Mouse (Mus musculus) embryonic facial prominence, embryonic 10.5 days (tissue): ENCODE results near the gene Cfap126. TPM values are rescaled to one million over a fixed set of nuclear protein-coding genes. Genes with fewer than 3 reads are reported as not detected.

ENCODE experiments used
- DNase-seq: peaks from one replicate; pipeline ENCODE4 v3.0.0-alpha.2; 2017; ENCODE audit warnings: low spot score
- H3K27ac ChIP-seq: fragments of 300-500 bp; sonication (generic); replicated peaks from 2 replicates; pipeline ENCODE4 v1.5.1; 2016; ENCODE audit warnings: mild to moderate bottlenecking
- H3K27me3 ChIP-seq: fragments of 300-500 bp; sonication (generic); replicated peaks from 2 replicates; pipeline ENCODE4 v1.6.1; 2016; ENCODE audit warnings: low read depth, mild to moderate bottlenecking; ENCODE audit not compliant: poor library complexity, severe bottlenecking
- H3K36me3 ChIP-seq: fragments of 300-500 bp; sonication (generic); replicated peaks from 2 replicates; pipeline ENCODE4 v1.6.1; 2016; ENCODE audit warnings: mild to moderate bottlenecking, moderate library complexity
- H3K4me1 ChIP-seq: fragments of 300-500 bp; sonication (generic); 2 replicates; pipeline ENCODE4 v1.6.1; 2016
- H3K4me3 ChIP-seq: fragments of 300-500 bp; sonication (generic); 2 replicates; pipeline ENCODE4 v1.5.1; 2016; ENCODE audit warnings: mild to moderate bottlenecking, moderate library complexity
- H3K9me3 ChIP-seq: fragments of 300-500 bp; sonication (generic); 2 replicates; pipeline ENCODE4 v1.6.1; 2016; ENCODE audit warnings: mild to moderate bottlenecking
- WGBS: fragments of 180-500 bp; shearing (Covaris S2); methylation state at CpG from one replicate; pipeline ENCODE4 v1.1.7; 2016; 5-methylcytosine and 5-hydroxymethylcytosine counted together
- polyA plus RNA-seq: library from polyadenylated mRNA; unstranded; fragments of >200 nt; fragmentation: Nextera tagmentation; extraction: Ambion mirVana; gene quantifications from 2 replicates; pipeline ENCODE4 v1.2.1, GENCODE M21; 2016

Gene Cfap126
- polyA plus RNA-seq, 1 experiment from 2014 or later, result 2.0 TPM

- WGBS, result under 1% methylated on average over 34 of the region's 34 CpGs
- peak; percentile 97 for DNase-seq
- Histone ChIP-seq H3K4me1 (peaks cover 21% of the 10 kb centered on the region), H3K27me3 (peaks cover 8% of the 10 kb centered on the region), H3K4me3 (peak within 1 kb of the TSS; percentile 81), H3K27ac (peak within 1 kb of the TSS; percentile 90), H3K9me3 (no peaks in the 10 kb centered on the region), H3K36me3 (peaks cover 10% of the 10 kb centered on the region)
These were observed 36.4 kb downstream of the Cfap126 start, which contains the start of the genes Sdhc and Mpz for GRCm38 (mm10) chr1:171149974-171150760. Sdhc (minus strand) TSS chr1:171150603. Mpz (plus strand) TSS chr1:171150711.

- Histone ChIP-seq H3K4me1 (peaks cover 21% of the 10 kb centered on the region), H3K36me3 (peaks cover 2% of the 10 kb centered on the region), H3K9me3 (no peaks in the 10 kb centered on the region), H3K4me3 (peak overlapping the region; percentile 81), H3K27ac (peak overlapping the region; percentile 90), H3K27me3 (peaks cover 15% of the 10 kb centered on the region)
- peak; percentile 38 for DNase-seq
- 4% methylated on average over 18 of the region's 18 CpGs for WGBS
These were observed 37.2 kb downstream of the Cfap126 start for GRCm38 (mm10) chr1:171150838-171151391.

DNA sequence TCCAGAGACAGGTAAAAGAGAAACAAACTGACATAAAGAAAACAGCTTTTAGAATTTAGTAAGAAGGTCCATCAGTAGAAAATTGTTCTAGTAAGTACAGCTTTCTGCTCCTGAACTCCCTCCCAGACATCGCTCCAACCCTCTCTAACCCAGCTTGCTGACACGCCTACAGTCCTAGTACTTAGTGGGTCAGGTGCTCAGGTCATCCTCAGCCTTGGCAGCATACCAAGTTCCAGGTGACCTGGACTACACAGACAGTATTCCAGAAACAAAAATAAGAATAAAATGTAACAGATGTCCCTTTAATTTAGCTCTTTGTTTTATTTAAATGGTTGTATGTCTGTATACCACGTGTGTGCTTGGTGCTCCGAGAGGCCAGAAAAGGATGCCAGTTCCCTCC, 38.2 kb downstream of the Cfap126 start:
- Histone ChIP-seq H3K27ac (0 out of 2 replicates have a peak overlapping the region, but pooled peaks have one; percentile 5), H3K27me3 (peaks cover 26% of the 10 kb centered on the region), H3K4me3 (no peak overlapping the region), H3K36me3 (no peaks in the 10 kb centered on the region), H3K4me1 (peaks cover 21% of the 10 kb centered on the region), H3K9me3 (no peaks in the 10 kb centered on the region)
- 86% methylated on average over 4 of the region's 4 CpGs for WGBS
- DNase-seq, result no peak

GRCm38 (mm10) chr1:171156644-171157043, 42.9 kb downstream of the Cfap126 start:
- Histone ChIP-seq H3K27ac (no peak overlapping the region), H3K4me3 (no peak overlapping the region), H3K9me3 (no peaks in the 10 kb centered on the region), H3K4me1 (peaks cover 17% of the 10 kb centered on the region), H3K36me3 (no peaks in the 10 kb centered on the region), H3K27me3 (peaks cover 72% of the 10 kb centered on the region)
- DNase-seq, result no peak
- 67% methylated on average over 3 of the region's 3 CpGs for WGBS

DNA sequence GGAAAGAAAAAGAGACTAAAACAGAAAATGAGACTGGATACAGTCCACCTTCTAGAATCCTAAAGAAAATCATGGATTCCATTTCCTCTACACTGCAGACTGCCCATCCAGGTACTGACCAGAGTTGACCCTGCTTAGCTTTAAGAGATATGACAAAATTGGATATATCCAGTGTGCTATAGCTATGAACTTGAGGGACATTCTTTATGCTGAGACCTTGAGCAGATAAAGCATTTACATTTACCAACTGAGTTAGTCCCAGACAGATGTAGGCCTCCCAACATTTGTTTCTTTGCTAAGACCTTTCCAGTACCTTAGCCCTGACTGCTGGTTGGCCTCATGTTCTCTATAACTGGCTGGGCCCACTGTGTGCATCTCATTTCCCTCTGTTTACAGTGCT, 44.2 kb downstream of the Cfap126 start:
- no peaks in the 10 kb centered on the region for H3K9me3 ChIP-seq
- H3K27ac ChIP-seq, result no peak overlapping the region
- H3K36me3 ChIP-seq, result no peaks in the 10 kb centered on the region
- H3K4me1 ChIP-seq, result peaks cover 17% of the 10 kb centered on the region
- DNase-seq, result no peak
- H3K4me3 ChIP-seq, result no peak overlapping the region
- peaks cover 79% of the 10 kb centered on the region for H3K27me3 ChIP-seq

GRCm38 (mm10) chr1:171159485-171159975, 45.8 kb downstream of the Cfap126 start:
- H3K36me3 ChIP-seq, result no peaks in the 10 kb centered on the region
- no peak overlapping the region for H3K27ac ChIP-seq
- H3K9me3 ChIP-seq, result no peaks in the 10 kb centered on the region
- H3K4me3 ChIP-seq, result peak overlapping the region; percentile 50
- 3% methylated on average over 15 of the region's 15 CpGs for WGBS
- peaks cover 17% of the 10 kb centered on the region for H3K4me1 ChIP-seq
- H3K27me3 ChIP-seq, result peaks cover 80% of the 10 kb centered on the region
- peak; percentile 21 for DNase-seq

- H3K27me3 ChIP-seq, result peaks cover 51% of the 10 kb centered on the region
- 84% methylated on average over 3 of the region's 3 CpGs for WGBS
- no peak overlapping the region for H3K4me3 ChIP-seq
- H3K4me1 ChIP-seq, result peaks cover 17% of the 10 kb centered on the region
- H3K27ac ChIP-seq, result no peak overlapping the region
- H3K36me3 ChIP-seq, result no peaks in the 10 kb centered on the region
- no peak for DNase-seq
- no peaks in the 10 kb centered on the region for H3K9me3 ChIP-seq
These were observed 48.8 kb downstream of the Cfap126 start for GRCm38 (mm10) chr1:171162526-171162925.

GRCm38 (mm10) chr1:171164258-171164657, 50.5 kb downstream of the Cfap126 start:
- no peak for DNase-seq
- no peak overlapping the region for H3K27ac ChIP-seq
- H3K27me3 ChIP-seq, result peaks cover 34% of the 10 kb centered on the region
- no peak overlapping the region for H3K4me3 ChIP-seq
- no peaks in the 10 kb centered on the region for H3K36me3 ChIP-seq
- peaks cover 17% of the 10 kb centered on the region for H3K4me1 ChIP-seq
- no peaks in the 10 kb centered on the region for H3K9me3 ChIP-seq
- 31% methylated on average over 3 of the region's 3 CpGs for WGBS

DNA sequence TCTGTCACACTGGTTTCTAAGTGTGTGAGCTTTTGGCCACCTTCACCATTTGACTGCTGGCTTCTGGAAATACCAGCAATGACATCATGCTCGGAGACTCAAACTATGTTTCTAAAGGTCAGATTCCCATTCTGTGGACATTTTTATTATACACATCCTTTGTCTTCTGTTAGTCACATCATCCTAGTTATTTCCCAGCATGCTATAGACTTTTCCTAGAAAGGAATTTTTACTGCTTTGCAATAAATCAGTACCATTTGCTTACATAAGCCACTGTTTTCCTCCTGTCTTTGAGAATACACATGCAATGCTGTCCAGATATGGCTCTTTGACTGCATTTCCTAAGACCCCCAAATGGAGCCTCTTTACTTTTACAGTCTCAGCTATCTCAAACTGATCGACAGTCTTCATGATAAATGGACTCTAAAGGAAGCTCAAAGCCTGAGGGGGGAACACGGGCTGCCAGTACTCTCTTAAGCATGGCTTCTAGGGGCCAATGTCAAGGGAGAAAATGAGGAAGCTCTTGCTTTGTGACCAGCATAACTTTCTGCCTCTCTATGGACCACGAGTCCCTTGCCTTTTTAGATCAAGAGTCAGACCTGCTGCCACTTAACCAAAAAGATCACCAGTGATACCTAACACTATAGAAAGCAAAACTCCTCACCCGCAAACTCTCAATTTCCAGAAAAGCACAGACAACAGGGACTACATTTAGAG, 52.1 kb downstream of the Cfap126 start:
- Histone ChIP-seq H3K27ac (no peak overlapping the region), H3K9me3 (no peaks in the 10 kb centered on the region), H3K4me3 (no peak overlapping the region), H3K36me3 (no peaks in the 10 kb centered on the region), H3K27me3 (peaks cover 18% of the 10 kb centered on the region), H3K4me1 (peaks cover 2% of the 10 kb centered on the region; the same call in 1 of the 2 replicates)
- DNase-seq, result no peak
- 81% methylated on average over 5 of the region's 5 CpGs for whole genome bisulfite sequencing

DNA sequence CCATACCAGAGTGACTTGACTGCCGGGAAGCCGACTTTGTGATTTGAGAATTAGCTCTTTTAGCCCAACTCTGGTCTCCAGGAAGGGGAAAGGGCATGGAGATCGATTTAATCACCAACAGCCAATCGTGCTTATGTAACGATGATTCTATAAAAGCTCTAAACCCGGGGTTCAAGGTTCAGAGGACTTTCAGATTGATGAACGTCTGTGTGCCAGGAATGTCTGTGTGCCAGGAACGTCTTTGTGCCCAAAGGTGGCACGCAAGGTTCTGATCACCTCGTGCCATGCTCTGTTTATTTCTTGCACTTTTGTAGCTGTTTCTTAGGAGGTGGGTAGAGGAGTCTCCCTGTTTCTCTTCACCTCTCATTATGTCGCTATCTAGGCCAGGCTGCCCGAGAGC, 55.2 kb downstream of the Cfap126 start:
- H3K4me1 ChIP-seq, result no peaks in the 10 kb centered on the region
- H3K36me3 ChIP-seq, result no peaks in the 10 kb centered on the region
- no peak for DNase-seq
- H3K27me3 ChIP-seq, result no peaks in the 10 kb centered on the region; the same call in 1 of the 2 replicates
- 88% methylated on average over 12 of the region's 12 CpGs for WGBS
- no peaks in the 10 kb centered on the region for H3K9me3 ChIP-seq
- no peak overlapping the region for H3K27ac ChIP-seq
- H3K4me3 ChIP-seq, result no peak overlapping the region

DNA sequence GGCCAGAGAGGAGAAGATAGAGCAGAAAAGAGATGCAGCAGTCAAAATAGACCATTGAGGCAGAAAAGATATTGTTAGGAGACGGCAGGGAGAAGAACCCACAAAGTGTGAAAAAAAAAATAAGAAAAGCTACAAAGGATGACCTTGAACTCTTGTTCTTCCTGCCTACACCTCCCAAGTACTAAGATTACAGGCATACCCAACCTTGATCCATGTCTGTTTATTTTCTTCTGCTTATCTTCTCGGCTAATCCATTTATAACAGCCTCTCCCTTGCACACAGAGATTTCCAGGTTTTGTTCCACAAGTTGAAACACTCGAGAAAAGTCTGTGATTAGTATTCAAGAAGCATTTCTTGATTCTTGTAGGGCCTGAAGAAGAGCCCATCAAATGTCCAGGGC, 56.2 kb downstream of the Cfap126 start:
- no peaks in the 10 kb centered on the region for H3K9me3 ChIP-seq
- no peaks in the 10 kb centered on the region for H3K4me1 ChIP-seq
- no peak overlapping the region for H3K27ac ChIP-seq
- no peak for DNase-seq
- H3K36me3 ChIP-seq, result no peaks in the 10 kb centered on the region
- WGBS, result 63% methylated on average over 3 of the region's 3 CpGs
- no peaks in the 10 kb centered on the region; the same call in 1 of the 2 replicates for H3K27me3 ChIP-seq
- H3K4me3 ChIP-seq, result no peak overlapping the region

GRCm38 (mm10) chr1:171171138-171171537, 57.4 kb downstream of the Cfap126 start:
- Histone ChIP-seq H3K36me3 (no peaks in the 10 kb centered on the region), H3K9me3 (no peaks in the 10 kb centered on the region), H3K4me1 (no peaks in the 10 kb centered on the region), H3K4me3 (no peak overlapping the region), H3K27ac (no peak overlapping the region), H3K27me3 (no peaks in the 10 kb centered on the region)
- no peak for DNase-seq
- WGBS, result 67% methylated on average over 3 of the region's 3 CpGs
